Mouse (Mus musculus): ENCODE measurements around the gene Slc34a3. TPM values are rescaled to one million over a fixed set of nuclear protein-coding genes. Genes with fewer than 3 reads are reported as not detected.
"Not testable (repeated sequence)": the region's sequence is repeated elsewhere in the genome, so short reads cannot be mapped to it uniquely, and the experiment has no call there.

Slc34a3 gene
- polyA plus RNA-seq (2012; rRNA removed) = 0.52 and 2.9 TPM in 2 replicates

DNA sequence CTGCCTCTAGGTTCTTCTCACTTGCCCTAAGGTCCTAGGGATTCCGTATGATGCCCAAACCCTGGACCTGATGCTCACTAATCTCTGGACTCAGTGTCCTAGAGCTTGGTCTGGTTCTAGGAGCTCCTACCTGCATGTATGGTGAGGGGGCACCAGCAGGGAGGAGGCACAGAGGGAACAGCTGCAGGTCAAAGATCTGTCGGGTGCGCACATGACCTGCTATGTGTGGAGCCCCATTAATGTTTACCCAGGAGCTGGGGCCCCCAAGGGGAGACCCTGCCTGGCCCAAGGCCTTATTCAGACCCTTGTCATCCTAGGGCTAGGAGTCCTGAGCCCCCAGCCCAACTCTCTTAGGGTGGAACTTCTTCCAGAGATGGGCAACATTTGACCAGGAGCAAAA is at the start of gene Slc34a3:
Gene Slc34a3 (minus strand): TSS at position 315 of the 400 bp plus-strand sequence.
- no peak for DNase-seq (ENCODE audit: low read depth, low spot score)
- 72% methylated on average over 3 of the region's 3 CpGs for WGBS

DNA sequence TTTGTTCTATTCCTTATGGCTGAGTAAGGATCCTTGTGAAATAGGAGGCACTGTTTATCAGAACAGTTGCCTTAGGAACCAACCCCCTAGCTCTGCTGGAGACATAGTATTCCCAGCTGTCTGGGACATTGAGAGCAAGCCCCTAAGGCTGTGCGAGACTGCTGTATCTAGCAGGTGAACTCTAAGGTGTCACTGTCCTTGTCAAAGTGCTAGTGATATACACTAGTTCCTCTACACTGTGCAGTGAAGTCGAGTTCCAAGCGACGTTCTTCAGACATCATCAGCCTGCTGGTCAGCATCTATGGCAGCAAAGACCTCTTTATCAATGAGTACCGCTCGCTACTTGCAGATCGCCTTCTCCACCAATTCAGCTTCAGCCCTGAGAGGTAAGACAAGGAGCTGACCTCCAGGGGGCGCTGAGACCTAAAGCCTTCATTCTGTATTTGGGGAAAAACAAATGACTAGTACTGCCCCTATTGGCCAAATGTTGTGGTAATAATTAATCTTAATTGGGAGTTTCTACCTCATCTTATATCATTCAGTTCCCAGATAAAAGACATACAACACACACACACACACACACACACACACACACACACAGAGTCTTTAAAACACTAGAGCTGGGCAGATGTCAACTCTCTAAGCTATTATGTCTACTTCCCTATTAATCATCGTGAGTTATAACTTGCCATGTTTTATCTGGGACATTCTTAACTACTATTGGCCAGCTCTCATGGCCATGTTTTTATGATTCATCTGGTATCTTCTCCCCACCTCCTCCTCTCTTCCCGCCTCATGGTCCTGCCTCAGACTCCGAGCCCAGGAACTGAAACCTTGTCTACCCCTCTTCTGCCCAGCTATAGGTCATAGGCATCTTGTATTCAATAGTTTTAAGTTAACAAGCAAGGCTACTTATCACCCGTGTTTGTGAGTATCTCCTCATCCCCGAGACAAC is 45.0 kb upstream of the Slc34a3 start:
- 34% methylated on average over 13 of the region's 13 CpGs for WGBS

DNA sequence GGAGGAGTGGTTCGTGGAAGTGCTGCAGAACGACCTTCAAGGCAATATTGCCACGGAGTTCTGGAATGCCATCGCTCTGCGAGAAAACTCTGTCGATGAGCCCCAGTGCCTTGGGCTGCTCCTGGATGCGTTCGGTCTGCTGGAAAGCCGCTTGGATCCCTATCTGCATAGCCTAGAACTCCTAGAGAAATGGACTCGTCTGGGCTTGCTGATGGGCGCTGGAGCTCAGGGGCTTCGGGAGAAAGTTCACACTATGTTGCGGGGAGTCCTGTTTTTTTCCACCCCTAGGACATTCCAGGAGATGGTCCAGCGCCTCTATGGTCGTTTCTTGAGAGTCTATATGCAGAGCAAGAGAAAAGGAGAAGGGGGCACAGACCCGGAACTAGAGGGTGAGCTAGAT is 38.8 kb upstream of the Slc34a3 start:
- no peak for DNase-seq (ENCODE audit: low read depth, low spot score)
- 24% methylated on average over 16 of the region's 16 CpGs for WGBS

More for the DNA sequence above, 45.0 kb upstream of the Slc34a3 start:
- DNase-seq (ENCODE audit: low read depth, low spot score) = peak; percentile 83

DNA sequence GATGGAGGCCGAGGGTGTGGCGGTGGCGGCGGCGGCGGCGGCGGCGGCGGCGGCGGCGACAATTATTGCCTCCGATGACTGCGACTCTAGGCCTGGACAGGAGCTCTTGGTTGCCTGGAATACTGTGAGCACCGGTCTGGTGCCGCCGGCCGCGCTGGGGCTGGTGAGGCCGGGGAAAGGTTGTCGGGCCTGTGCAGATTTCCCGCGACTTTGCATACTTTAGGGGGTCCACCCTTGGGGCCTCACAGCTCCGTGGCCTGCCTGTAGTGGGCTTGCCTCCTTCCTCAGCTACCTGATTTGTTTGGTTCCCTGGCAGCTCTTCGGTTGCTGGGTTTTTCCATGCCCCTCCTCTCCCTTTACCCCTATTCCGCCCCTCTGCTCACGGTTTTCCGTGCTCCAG is 38.4 kb upstream of the Slc34a3 start:
- 1% methylated on average over 29 of the region's 29 CpGs for WGBS
- DNase-seq (ENCODE audit: low read depth, low spot score) = no peak

DNA sequence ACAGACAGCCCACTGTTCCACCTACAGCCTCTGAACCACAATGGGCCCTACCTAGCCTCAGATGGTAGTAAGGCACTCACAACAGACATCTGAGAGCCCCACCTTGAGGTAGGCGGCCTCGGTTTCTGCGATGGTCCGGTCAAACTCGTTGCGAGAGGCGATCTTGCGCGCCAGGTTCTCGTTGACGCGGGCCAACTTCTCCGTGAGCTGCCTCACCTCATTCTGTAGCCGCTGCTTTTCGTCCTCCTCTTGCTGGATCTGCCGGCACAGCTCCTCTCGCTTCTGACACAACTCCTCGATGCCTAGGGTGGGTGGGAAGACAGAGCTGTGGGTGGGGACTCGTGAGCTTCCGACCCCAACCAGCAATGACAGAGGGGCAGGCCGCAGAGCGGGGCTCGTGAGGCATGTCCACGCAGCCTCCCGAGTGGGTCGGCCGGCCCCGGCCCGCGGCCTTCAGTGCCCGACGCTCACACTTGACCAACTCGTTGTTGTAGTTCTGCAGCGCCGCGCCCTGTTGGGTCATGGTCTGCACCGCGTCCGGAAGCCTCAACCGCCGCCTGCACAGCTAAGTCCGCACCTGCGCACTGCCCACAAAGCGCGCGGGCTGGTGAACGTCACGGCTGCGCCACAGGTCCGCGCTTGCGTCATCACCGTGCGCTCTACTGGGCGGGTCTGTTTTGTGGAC is 37.8 kb upstream of the Slc34a3 start, which contains the start of the genes Ssna1 and Anapc2:
Gene Ssna1 (minus strand): TSS at position 612 of the 685 bp plus-strand sequence.
Gene Anapc2 (plus strand): TSS at position 652 of the 685 bp plus-strand sequence.
- peak; percentile 82 for DNase-seq (ENCODE audit: low read depth, low spot score)
- WGBS = under 1% methylated on average over 55 of the region's 55 CpGs

DNA sequence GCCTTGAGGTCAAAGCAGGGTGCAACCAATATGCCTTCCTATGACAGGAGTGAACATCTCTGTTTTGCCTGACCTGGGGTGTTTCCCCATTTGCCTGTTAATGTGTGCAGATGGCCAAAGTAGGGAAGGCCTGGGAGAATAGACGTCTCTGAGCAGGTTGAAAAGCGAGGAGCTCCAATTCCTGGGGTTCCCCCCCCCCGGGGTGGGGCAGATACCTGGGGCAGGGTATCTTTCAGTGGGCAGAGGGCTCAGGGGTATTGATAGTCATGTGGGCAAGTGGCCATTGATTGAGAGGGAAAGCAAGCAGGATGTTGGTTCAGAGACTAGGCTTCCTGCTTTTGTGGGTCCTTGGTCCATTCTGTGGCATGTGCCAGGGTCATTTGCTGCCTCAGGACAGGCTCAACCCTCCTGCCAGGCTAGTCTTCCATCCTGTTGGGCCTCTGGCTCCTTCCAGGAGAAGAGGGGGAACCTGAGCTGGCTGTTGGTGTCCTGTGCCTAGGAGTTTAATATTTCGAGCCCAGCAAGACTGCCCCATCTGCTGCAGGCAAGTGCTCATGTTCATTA is 33.7 kb upstream of the Slc34a3 start:
- WGBS = 40% methylated on average over 4 of the region's 4 CpGs
- DNase-seq (ENCODE audit: low read depth, low spot score) = no peak

DNA sequence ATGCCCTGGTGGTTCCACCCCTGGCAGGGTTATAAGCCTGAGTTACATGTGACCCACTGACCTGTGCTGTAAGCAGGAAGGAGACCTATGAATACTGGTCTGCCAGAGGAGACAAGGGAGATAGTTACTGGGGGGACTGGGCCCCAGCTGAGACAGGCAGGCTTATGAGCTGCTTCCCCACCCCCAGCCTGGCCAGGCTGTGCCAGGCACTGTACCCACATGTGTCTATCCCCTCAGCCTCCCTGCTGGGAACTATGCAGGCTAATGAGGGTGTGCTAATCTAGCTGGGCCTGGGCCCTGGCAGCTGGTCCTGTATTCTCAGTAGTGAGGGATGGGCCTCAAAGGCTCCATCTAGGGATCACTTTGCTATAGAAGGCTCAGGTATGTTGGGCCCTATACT is 33.1 kb upstream of the Slc34a3 start:
- DNase-seq (ENCODE audit: low read depth, low spot score) = no peak

DNA sequence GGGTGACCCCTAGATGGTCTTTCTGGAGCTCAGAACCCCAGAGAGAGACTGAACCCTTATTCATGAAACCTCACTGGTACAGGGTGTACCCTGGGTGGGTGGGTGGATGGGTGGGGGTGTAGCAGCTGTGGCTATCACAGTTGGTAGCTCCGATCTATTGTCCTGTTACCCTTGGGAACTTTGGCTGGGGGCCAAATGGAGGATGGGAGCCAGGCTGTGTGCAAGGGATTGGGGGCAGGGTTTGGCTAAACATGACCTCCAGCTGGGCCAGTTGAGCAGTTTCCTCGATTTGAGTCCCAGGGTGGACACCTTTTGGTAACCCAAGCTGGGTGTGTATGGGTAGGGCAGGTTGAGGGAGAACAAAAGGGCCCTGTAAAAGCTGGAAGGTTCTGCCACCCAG is 32.6 kb upstream of the Slc34a3 start:
- WGBS = 15% methylated on average over 2 of the region's 2 CpGs
- DNase-seq (ENCODE audit: low read depth, low spot score) = peak; percentile 76

DNA sequence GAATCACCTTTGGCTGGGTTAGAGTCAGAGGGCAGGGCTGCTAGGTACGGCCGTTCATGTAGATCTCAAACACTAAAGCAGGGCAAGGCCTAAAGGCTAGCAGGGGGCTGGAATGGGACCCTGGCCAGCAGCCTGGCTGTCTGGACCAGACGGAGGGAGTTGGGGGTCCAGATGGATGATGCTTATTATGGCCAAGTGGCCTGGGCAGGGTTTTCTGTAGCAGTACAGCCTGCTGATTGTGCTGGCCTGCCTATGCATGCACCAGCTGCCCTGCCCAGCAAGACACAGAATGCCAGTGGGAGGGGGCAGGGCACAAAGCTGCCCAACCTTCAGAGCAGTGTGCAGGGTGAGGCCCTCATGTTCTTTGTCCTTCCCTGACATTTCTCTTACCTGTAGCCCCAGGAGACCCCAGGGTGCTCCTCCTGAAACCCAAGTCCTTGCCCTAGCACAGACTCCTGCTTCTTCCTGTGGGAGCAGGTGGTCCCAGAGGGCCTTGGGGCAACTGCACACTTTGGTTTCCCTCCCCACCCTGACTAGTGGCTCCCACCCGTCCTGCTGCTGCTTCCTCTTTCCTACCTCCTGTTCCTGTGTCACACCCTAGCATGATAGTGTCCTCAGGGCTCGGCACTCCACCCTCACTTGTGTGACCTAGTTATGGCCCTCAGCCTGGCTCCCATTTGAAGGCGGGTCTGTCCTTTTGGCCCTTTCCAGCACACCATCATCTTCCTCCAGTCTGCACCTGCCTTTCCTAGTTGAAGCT is 31.9 kb upstream of the Slc34a3 start:
- peak; percentile 81 for DNase-seq (ENCODE audit: low read depth, low spot score)
- 31% methylated on average over 6 of the region's 6 CpGs for WGBS

DNA sequence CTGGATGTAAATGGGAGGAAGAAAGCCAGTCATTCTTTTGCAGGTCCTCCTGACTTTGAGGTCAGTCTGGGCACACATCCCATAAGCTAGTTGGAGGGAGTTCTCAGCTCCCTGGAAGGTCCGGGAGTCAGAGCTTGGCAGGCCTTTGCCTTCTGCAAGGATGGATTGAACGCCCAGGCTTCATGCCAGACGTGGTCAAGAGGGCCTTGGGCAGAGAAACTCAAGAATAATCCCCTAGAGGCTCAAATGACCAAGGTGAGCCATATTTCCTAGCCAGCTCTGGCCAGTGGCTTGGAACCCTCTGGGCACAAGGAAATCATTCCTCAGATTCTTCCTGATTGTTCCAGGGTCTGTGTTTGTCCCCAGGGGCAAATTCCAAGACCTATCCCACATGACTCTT is 30.7 kb upstream of the Slc34a3 start:
- WGBS = 25% methylated on average over 3 of the region's 3 CpGs
- DNase-seq (ENCODE audit: low read depth, low spot score) = no peak

DNA sequence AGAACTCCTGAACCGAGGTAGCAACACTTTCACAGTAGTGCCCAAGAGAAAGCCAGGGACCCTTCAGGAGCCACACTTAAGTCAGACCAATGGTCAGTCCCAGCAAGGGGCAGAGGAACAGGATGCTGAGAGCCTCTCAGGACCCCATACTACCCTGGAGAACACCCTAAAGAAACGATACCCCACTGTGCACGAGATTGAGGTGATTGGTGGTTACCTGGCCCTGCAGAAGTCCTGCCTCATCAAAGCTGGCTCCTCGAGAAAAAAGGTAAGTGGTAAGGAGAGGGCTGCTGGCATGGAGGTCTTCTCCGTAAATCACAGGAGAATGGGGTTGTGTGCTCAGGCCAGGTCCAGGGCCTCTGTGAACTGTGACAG is 30.1 kb upstream of the Slc34a3 start:
- no peak for DNase-seq (ENCODE audit: low read depth, low spot score)
- WGBS = 33% methylated on average over 5 of the region's 5 CpGs

DNA sequence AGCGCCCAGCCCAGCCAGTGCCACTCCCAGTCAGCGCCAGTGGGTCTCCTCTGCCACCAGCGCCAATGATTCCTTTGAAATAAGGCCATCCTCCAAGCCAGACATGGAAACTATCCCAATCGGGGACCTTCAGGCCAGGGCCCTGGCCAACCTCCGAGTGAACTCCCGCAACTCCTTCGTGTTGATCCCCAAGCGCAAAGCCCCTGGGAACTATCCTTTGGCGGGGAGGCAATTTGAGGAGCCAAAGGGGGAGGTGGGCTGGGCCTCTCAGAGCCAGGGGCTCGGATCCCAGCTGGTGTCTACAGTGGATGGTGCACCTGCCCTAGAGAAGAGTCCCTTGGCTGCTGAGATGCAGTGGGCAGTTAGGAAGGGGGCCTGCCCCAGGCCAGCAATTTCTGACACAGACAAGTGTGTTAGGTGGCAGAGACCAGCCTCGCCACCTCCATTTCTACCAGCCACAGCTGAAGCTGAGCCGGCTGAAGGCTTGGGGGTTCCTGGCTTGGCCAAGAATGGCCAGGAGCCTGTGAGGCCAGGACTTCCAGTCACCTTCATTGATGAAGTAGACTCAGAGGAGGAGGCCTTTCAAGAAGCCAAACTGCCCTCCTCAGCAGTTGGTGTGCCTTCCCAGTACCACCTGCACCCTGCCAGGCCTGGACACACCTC is 29.6 kb upstream of the Slc34a3 start:
- WGBS = 13% methylated on average over 12 of the region's 12 CpGs
- no peak for DNase-seq (ENCODE audit: low read depth, low spot score)

DNA sequence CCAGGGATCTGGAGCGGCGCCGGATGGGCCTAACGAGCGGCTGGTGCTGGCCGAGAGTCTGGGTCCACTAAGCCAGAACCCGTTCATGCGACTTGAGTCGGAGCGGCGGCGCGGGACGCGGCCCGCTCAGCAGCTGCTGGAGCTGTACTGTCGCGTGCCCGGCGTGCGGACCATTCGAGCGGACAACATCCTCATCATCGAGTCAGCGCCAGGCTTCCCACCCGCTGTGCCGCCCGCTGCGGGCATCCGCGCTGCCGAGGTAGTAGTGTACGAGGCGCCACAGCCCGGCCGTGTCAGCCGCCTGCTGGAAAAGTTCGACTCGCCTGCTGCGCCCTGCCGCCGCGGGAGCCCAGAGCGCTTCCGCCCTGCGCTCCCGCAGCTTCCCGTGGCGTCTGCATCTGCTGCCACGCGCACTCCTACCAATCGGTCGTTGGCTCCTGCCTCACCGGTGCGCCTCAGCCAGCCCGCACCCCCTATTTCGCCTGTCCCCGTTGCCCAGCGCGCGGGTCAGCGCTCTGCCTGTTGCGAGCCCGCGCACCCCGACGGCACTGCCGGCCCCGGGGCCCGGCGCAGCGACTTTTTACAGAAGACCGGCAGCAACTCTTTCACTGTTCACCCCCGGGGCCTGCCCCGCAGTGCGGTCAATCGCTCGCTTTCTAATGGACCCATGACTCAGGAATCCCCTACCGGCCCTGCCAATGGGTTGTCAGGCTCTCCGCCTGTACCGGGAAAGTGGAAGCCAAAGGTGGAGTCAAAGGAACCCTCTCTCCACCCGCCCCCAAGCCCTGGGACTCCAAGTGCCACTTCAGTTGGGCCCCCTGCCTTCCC is 28.8 kb upstream of the Slc34a3 start:
- DNase-seq (ENCODE audit: low read depth, low spot score) = no peak
- WGBS = under 1% methylated on average over 82 of the region's 82 CpGs

DNA sequence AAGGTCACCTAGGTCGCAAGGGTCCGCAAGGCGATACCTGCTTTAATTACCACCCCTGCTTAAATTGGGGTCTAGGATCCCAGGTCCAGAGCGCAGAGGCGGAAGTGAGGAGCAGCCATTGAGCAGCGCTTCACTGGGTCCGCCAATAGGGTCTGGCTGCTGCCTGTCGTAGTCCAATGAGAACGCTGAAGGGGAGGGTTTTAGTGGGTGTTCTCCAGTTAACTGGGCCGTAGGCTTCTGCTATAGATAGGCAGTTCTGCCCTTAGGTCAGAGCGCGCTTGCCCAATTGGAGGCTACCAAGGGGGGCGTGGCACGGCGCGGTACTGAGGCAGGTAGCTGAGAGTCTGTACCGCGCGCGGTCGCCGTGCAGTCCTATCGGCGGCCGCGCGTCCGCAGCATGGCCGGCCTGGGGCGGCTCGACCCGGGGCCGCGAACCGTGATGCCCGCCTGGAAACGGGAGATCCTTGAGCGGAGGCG is 28.2 kb upstream of the Slc34a3 start, which contains the start of gene Tprn:
Gene Tprn (plus strand): TSS at position 328 of the 477 bp plus-strand sequence.
- under 1% methylated on average over 39 of the region's 39 CpGs for WGBS
- peak; percentile 94 for DNase-seq (ENCODE audit: low read depth, low spot score)

DNA sequence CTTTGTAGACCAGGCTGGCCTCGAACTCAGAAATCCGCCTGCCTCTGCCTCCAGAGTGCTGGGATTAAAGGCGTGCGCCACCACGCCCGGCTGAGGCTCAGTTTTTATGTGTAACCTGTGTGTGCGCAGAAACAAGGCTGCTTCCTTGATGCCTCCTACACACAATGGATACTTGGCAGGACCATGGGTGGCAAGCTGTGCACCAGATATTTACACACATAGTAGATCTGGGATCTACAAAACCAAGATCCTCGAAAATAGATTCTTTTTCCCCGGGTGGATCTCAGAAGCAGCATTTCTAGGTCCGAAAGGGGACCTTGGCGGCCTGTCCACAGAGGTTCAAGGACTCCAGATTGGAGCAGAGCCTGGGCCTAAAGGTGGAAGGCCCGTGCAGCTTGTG is 27.7 kb upstream of the Slc34a3 start:
- 31% methylated on average over 12 of the region's 12 CpGs for WGBS
- DNase-seq (ENCODE audit: low read depth, low spot score) = no peak

DNA sequence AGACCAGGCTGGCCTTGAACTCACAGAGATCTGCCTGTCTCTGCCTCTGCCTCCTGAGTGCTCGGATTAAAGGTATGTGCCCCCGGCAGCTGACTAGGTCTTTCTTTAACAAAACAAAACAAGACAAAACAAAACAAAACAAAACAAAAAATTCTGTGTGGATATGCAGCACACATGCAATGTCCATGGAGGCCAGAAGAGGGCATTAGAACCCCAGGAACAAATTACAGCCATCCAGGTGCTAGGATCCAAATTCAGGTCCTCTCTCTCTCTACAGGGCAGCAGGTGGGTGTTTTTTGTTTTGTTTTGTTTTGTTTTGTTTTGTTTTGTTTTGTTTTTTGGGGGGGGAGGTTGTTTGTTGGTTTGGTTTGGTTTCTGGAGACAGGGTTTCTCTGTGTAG is 24.7 kb upstream of the Slc34a3 start:
- WGBS = 58% methylated on average over 2 of the region's 2 CpGs
- no peak for DNase-seq (ENCODE audit: low read depth, low spot score)

DNA sequence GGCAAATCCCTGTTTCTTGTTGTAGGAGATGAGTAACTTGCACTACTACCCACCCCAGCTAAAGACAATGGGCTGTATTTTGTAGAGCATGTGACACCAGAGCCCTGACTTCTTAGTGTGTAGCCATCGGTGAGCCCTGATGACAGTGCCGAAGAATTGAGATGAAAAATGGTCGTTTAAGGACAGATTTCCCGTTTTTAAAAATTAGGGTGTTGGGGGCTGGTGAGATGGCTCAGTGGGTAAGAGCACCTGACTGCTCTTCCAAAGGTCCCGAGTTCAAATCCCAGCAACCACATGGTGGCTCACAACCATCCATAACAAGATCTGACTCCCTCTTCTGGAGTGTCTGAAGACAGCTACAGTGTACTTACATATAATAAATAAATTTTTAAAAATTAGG is 23.1 kb upstream of the Slc34a3 start:
- not testable (repeated sequence) for DNase-seq (ENCODE audit: low read depth, low spot score)
- WGBS = 78% methylated on average over 5 of the region's 5 CpGs

DNA sequence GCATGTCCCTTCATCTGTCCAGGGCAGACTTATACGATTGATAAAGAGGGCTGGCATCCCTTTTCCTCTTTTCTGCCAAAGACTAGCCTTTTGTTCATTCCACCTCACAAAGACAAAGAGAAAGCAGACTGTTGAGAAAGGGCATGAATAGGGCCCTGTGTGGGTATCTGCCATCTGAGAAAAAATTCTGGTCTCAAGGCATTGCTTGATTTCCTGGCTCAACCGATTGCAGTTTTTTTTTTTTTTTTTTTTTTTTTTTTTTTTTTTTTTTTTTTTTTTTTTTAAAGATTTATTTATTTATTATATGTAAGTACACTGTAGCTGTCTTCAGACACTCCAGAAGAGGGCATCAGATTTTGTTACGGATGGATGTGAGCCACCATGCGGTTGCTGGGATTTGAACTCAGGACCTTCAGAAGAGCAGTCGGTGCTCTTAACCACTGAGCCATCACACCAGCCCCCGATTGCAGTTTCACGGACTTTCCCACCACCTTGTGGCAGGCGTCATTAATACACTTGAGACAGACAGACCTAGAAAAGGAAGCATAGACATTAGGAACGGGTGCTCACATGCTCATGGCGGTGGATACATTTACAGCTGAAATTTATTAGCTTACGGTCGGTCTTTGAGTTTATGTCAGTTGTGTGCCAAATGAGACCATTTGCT is 22.4 kb upstream of the Slc34a3 start:
- DNase-seq (ENCODE audit: low read depth, low spot score) = not testable (repeated sequence)
- 26% methylated on average over 12 of the region's 12 CpGs for WGBS

All from large intestine, adult 2 months (tissue).